Mouse (Mus musculus) erythroblast, embryonic 14.5 days (primary cell): Measurements from ENCODE around the gene Dhh. TPM values are rescaled to one million over a fixed set of nuclear protein-coding genes. Genes with fewer than 3 reads are reported as not detected.
"Not testable (repeated sequence)": the region's sequence is repeated elsewhere in the genome, so short reads cannot be mapped to it uniquely, and the experiment has no call there.

Experiments
- H3K27me3 ChIP-seq: 2 replicates; pipeline ENCODE4 v1.6.1; 2012; ENCODE audit warnings: inconsistent platforms; ENCODE audit not compliant: control insufficient read depth
- H3K36me3 ChIP-seq: 2 replicates; pipeline ENCODE4 v1.6.1; 2012; ENCODE audit warnings: mild to moderate bottlenecking, inconsistent platforms; ENCODE audit not compliant: control insufficient read depth
- H3K4me1 ChIP-seq: 2 replicates; pipeline ENCODE4 v1.6.1; 2012; ENCODE audit warnings: inconsistent platforms; ENCODE audit not compliant: control insufficient read depth
- H3K4me3 ChIP-seq: replicated peaks from 2 replicates; pipeline ENCODE3; 2012; ENCODE audit warnings: moderate library complexity, mild to moderate bottlenecking, inconsistent platforms
- H3K9me3 ChIP-seq: 2 replicates; pipeline ENCODE4 v1.6.1; 2012; ENCODE audit warnings: low read length, inconsistent platforms, mixed read lengths; ENCODE audit not compliant: control insufficient read depth
- GATA1 ChIP-seq: IDR thresholded peaks from 2 replicates; pipeline ENCODE4 v1.6.1; 2012; ENCODE audit warnings: low read length, inconsistent platforms, mixed read lengths
- TAL1 ChIP-seq: IDR thresholded peaks from 3 replicates; pipeline ENCODE4 v1.6.1; 2012; ENCODE audit warnings: low read length, inconsistent platforms, mixed read lengths
- polyA plus RNA-seq: library from polyadenylated mRNA; stranded (reverse); fragments of >175 nt; gene quantifications from 2 replicates; pipeline ENCODE4 v1.2.3, GENCODE M21; 2012

Dhh gene
- polyA plus RNA-seq, 1 experiment = not detected

- H3K9me3 ChIP-seq = peaks cover 5% of the 10 kb centered on the region
- H3K4me1 ChIP-seq = peaks cover 40% of the 10 kb centered on the region
- TF ChIP-seq TAL1 = no peak
- TF ChIP-seq GATA1 = no peak
- H3K4me3 ChIP-seq = peak overlapping the region; percentile 6
- no peaks in the 10 kb centered on the region; the same call in 1 of the 2 replicates for H3K27me3 ChIP-seq
- peaks cover 34% of the 10 kb centered on the region for H3K36me3 ChIP-seq
Measured at GRCm38 (mm10) chr15:98930998-98931397, 32.7 kb upstream of the Dhh start.

GRCm38 (mm10) chr15:98930017-98930734 lies 31.8 kb upstream of the Dhh start:
- peaks cover 6% of the 10 kb centered on the region for H3K9me3 ChIP-seq
- TF ChIP-seq GATA1 (no peak), TAL1 (no peak)
- H3K4me1 ChIP-seq = peaks cover 32% of the 10 kb centered on the region
- no peak overlapping the region for H3K4me3 ChIP-seq
- H3K36me3 ChIP-seq = peaks cover 34% of the 10 kb centered on the region
- H3K27me3 ChIP-seq = no peaks in the 10 kb centered on the region; the same call in 1 of the 2 replicates

GRCm38 (mm10) chr15:98928598-98929240 lies 30.4 kb upstream of the Dhh start:
- TF ChIP-seq TAL1 (no peak), GATA1 (no peak)
- Histone ChIP-seq H3K27me3 (no peaks in the 10 kb centered on the region; the same call in 1 of the 2 replicates), H3K4me1 (peaks cover 25% of the 10 kb centered on the region), H3K4me3 (no peak overlapping the region), H3K36me3 (peaks cover 34% of the 10 kb centered on the region), H3K9me3 (peaks cover 6% of the 10 kb centered on the region)

GRCm38 (mm10) chr15:98927566-98927965 lies 29.2 kb upstream of the Dhh start:
- Histone ChIP-seq H3K9me3 (peaks cover 6% of the 10 kb centered on the region), H3K4me3 (no peak overlapping the region), H3K4me1 (peaks cover 23% of the 10 kb centered on the region), H3K27me3 (no peaks in the 10 kb centered on the region; the same call in 1 of the 2 replicates), H3K36me3 (peaks cover 26% of the 10 kb centered on the region)
- TF ChIP-seq GATA1 = no peak

GRCm38 (mm10) chr15:98924682-98925081 lies 26.3 kb upstream of the Dhh start:
- H3K4me1 ChIP-seq = peaks cover 11% of the 10 kb centered on the region
- H3K36me3 ChIP-seq = peaks cover 2% of the 10 kb centered on the region; the same call in 1 of the 2 replicates
- peaks cover 6% of the 10 kb centered on the region for H3K9me3 ChIP-seq
- H3K4me3 ChIP-seq = no peak overlapping the region
- no peaks in the 10 kb centered on the region; the same call in 1 of the 2 replicates for H3K27me3 ChIP-seq
- TF ChIP-seq GATA1 (no peak), TAL1 (no peak)

GRCm38 (mm10) chr15:98923031-98923537 lies 24.7 kb upstream of the Dhh start:
- no peak overlapping the region for H3K4me3 ChIP-seq
- TF ChIP-seq TAL1 (no peak), GATA1 (no peak)

GRCm38 (mm10) chr15:98922581-98922980 lies 24.2 kb upstream of the Dhh start:
- peaks cover 6% of the 10 kb centered on the region for H3K9me3 ChIP-seq
- H3K4me3 ChIP-seq = no peak overlapping the region
- peaks cover 13% of the 10 kb centered on the region for H3K4me1 ChIP-seq
- H3K27me3 ChIP-seq = no peaks in the 10 kb centered on the region
- H3K36me3 ChIP-seq = no peaks in the 10 kb centered on the region; the same call in 1 of the 2 replicates
- TF ChIP-seq TAL1 = no peak
- TF ChIP-seq GATA1 = no peak

More at GRCm38 (mm10) chr15:98923031-98923537, 24.7 kb upstream of the Dhh start:
- Histone ChIP-seq H3K9me3 (peaks cover 6% of the 10 kb centered on the region), H3K4me1 (peaks cover 14% of the 10 kb centered on the region), H3K27me3 (no peaks in the 10 kb centered on the region), H3K36me3 (no peaks in the 10 kb centered on the region; the same call in 1 of the 2 replicates)

- TF ChIP-seq TAL1 = no peak
- no peak for TF ChIP-seq GATA1
- H3K4me3 ChIP-seq = no peak overlapping the region
- no peaks in the 10 kb centered on the region; the same call in 1 of the 2 replicates for H3K36me3 ChIP-seq
- H3K9me3 ChIP-seq = peaks cover 6% of the 10 kb centered on the region
- H3K4me1 ChIP-seq = peaks cover 23% of the 10 kb centered on the region
- peaks cover 3% of the 10 kb centered on the region for H3K27me3 ChIP-seq
Measured at GRCm38 (mm10) chr15:98921510-98921909, 23.2 kb upstream of the Dhh start.

GRCm38 (mm10) chr15:98918499-98918895 lies 20.2 kb upstream of the Dhh start:
- H3K27me3 ChIP-seq, H3K9me3 ChIP-seq, H3K36me3 ChIP-seq: not testable (repeated sequence)
- H3K4me3 ChIP-seq = peak overlapping the region; percentile 97
- H3K4me1 ChIP-seq = peaks cover 32% of the 10 kb centered on the region
